Mouse (Mus musculus): Measurements from ENCODE around the gene Ptpdc1. TPM values are rescaled to one million over a fixed set of nuclear protein-coding genes. Genes with fewer than 3 reads are reported as not detected.
A peak's percentile ranks its signal among the peaks of the same experiment; 100 is the strongest.

Gene Ptpdc1
- polyA plus RNA-seq, 1 experiment from 2014 or later = 20.5 TPM

DNA sequence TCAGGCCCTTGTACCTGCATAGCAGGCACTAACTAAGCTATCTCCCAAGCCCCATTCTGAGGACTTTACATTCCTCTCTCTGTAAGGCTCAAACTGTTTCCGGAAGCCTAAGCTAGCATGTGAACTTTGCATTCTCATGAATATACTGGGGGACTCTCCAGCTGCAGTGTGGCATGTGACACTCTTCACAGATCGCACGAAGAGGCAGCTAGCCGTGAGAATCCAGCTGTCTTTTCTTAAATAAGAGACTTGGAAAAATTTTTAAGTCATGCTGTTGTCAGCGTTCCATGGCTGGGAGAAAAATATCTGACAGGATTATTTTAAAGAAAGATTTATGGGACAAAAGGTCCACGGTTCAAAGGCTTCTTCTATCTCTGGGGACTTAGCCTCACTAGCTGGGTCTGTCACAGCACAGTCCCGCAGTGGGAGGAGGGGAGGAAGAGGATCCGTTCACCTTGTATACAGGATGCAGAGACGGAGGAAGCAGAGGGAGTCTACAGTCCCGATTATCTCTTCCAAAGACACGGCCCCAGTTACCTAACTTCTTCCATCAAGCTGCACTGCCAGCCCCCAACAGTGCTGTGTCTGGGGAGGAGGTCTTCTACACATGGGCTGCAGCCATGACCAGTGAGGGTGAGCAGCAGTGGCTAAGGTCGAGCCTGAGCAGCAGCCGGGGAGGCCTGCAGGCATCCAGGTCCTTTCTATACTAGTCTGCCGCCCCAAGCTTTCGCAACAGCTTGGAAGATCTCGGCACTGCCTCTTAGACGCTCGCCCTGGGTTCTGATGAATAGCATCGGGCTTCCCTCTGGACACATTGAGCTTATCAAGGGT, 51.7 kb downstream of the Ptpdc1 start:
- Histone ChIP-seq H3K27me3 (no peaks in the 10 kb centered on the region), H3K9me3 (no peaks in the 10 kb centered on the region), H3K27ac (0 out of 2 replicates have a peak overlapping the region, but pooled peaks have one; percentile 15), H3K9ac (peak overlapping the region; percentile 13; the same call in 1 of the 2 replicates), H3K4me3 (no peak overlapping the region), H3K36me3 (peaks cover 17% of the 10 kb centered on the region), H3K4me1 (peaks cover 21% of the 10 kb centered on the region), H3K4me2 (replicated peaks) (0 out of 2 replicates have a peak overlapping the region, but pooled peaks have one; percentile 11)
- ATAC-seq (ENCODE audit: low FRiP score, low read depth) = no peak
- 51% methylated on average over 19 of the region's 19 CpGs for WGBS

DNA sequence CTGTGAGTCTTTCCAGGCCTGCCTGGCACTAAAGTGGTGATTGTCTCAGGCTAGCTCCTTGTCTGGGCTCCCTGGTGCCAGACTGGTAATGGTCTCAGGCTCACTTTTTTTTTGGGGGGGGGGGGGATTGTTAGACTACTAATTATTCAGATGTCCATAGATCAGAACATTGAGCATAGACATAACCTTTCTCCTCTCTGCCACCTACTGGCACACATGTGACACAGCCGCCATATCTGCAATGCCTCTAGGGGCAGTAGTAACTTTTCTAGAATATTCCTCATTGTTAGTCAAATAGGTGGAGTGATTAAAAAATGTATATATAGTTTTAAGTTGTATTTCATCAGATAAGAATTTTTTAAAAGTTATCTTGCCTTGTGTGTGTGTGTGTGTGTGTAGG, 53.3 kb downstream of the Ptpdc1 start:
- H3K27ac ChIP-seq = no peak overlapping the region
- ATAC-seq (ENCODE audit: low FRiP score, low read depth) = no peak
- no peak overlapping the region for H3K4me3 ChIP-seq
- H3K9ac ChIP-seq = no peak overlapping the region
- peaks cover 23% of the 10 kb centered on the region for H3K4me1 ChIP-seq
- no peak overlapping the region for H3K4me2 ChIP-seq (replicated peaks)
- 85% methylated on average over 1 of the region's 1 CpGs for WGBS
- no peaks in the 10 kb centered on the region for H3K27me3 ChIP-seq
- no peaks in the 10 kb centered on the region for H3K9me3 ChIP-seq
- peaks cover 3% of the 10 kb centered on the region; the same call in 1 of the 2 replicates for H3K36me3 ChIP-seq

DNA sequence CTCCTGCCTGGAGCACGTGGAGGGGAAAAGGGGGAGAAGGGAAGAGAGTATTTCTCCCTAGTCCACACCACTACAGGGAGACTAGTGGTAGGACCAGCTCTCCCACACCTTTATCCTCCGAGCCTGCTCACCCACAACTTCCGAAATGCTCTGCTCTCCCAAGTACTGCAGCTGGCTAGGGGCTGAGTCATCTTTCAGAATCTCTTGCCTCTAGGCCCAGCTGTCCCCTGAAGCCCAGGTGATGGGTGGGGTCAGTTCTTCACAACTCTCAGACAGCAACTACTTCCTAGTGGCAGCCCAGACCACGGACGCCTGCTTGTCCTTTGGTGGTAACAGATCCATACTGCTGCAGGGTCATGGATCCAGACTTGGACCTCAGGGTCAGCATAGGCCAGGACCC, 54.2 kb downstream of the Ptpdc1 start:
- no peaks in the 10 kb centered on the region for H3K36me3 ChIP-seq
- H3K9me3 ChIP-seq = no peaks in the 10 kb centered on the region
- peaks cover 27% of the 10 kb centered on the region for H3K4me1 ChIP-seq
- 68% methylated on average over 5 of the region's 5 CpGs for WGBS
- no peak overlapping the region for H3K4me2 ChIP-seq (replicated peaks)
- no peak for ATAC-seq (ENCODE audit: low FRiP score, low read depth)
- H3K4me3 ChIP-seq = no peak overlapping the region
- H3K9ac ChIP-seq = no peak overlapping the region
- no peak overlapping the region for H3K27ac ChIP-seq
- no peaks in the 10 kb centered on the region for H3K27me3 ChIP-seq

DNA sequence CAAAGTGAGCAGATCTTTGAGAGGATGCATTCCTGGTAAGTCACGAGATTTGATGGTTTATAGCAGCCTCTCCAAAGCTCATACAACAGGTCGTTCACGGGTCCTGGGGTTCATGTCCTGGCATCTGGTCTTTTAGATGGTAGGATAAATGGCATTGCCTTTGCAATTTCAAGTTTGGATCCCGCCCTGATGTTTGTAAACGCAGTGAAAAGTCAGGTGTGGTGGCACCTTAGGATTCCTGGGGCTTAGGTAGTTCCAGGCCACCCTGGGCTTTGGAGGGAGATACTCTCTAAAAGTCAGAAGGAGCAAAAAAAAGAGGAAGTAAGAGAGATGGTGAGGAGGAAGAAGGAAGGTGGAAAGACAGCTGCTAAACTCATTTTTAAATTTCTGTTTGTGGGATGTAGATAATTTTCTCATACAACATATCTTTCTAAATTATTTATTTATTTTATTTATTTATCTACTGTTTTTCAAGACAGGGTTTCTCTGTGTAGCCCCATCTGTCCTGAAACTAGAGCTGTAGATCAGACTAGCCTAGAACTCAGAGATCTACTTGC, 55.8 kb downstream of the Ptpdc1 start:
- Histone ChIP-seq H3K4me3 (no peak overlapping the region), H3K27ac (no peak overlapping the region), H3K27me3 (no peaks in the 10 kb centered on the region), H3K9ac (no peak overlapping the region), H3K4me1 (peaks cover 34% of the 10 kb centered on the region), H3K9me3 (no peaks in the 10 kb centered on the region), H3K4me2 (replicated peaks) (no peak overlapping the region), H3K36me3 (no peaks in the 10 kb centered on the region)
- WGBS = 64% methylated on average over 5 of the region's 5 CpGs
- no peak for ATAC-seq (ENCODE audit: low FRiP score, low read depth)

DNA sequence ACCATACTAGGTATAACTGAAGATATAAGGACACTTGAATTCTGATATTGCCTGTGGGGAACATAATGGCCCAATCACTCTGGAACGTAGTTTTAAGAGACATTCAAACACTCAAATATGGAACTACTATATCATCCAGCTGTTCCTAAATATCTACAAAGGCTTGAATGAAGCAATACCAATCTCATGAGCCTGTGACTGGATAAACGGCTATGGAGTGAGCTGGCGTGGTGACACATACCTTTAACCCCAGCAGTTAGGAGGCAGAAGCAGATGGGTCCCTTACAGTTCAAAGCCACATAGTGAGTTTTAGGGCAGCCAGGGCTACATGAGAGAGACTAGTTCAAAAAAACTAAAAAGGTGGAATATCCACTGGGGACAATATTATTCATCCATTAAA, 57.8 kb downstream of the Ptpdc1 start:
- H3K4me1 ChIP-seq = peaks cover 21% of the 10 kb centered on the region
- H3K27ac ChIP-seq = no peak overlapping the region
- H3K9me3 ChIP-seq = no peaks in the 10 kb centered on the region
- H3K4me3 ChIP-seq = no peak overlapping the region
- 76% methylated on average over 3 of the region's 3 CpGs for WGBS
- ATAC-seq (ENCODE audit: low FRiP score, low read depth) = no peak
- no peaks in the 10 kb centered on the region for H3K27me3 ChIP-seq
- H3K4me2 ChIP-seq (replicated peaks) = no peak overlapping the region
- no peak overlapping the region for H3K9ac ChIP-seq
- H3K36me3 ChIP-seq = no peaks in the 10 kb centered on the region

DNA sequence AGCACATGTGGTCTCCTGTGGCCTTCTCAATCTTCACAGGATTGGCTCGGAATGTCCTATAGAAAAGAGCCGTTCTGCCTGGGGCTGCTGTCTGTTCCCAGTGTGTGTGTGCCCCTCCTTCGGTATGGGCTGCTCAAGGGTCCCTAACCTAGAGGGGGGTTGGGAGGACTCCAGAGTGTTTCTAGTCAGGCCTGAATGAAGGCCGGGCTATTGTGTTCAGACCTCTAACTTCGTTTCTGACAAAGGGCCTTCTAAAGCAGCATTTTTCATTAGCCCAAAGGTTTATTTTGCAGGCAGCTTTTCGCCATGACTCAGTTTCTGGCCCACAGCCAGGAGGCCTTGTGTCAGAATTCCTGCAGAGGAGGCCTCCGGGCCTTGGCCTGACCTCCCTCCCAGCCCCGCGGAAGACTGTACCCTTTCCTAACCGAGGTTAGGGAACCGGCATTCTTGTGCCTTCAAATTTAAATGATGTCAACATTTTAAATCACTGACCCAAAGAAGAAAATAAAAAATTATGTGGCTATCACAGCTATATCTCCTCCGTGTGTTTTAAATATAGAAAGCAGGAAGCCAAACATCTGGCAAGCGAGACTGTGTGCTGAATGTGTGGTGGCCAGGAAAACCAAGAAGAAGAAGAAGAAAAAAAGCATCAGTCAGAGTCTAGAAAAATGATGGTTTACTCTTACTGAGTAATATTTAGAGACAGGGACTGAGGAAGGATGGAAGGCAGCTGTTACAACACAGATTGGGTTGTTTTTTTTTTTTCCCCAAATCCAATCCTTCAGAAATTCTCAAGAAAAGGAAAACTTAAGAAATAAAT, 59.1 kb downstream of the Ptpdc1 start:
- Histone ChIP-seq H3K36me3 (no peaks in the 10 kb centered on the region), H3K9me3 (no peaks in the 10 kb centered on the region), H3K27ac (peak overlapping the region; percentile 98), H3K4me2 (replicated peaks) (peak overlapping the region; percentile 38), H3K27me3 (no peaks in the 10 kb centered on the region), H3K9ac (peak overlapping the region; percentile 53), H3K4me3 (no peak overlapping the region), H3K4me1 (peaks cover 21% of the 10 kb centered on the region)
- 11% methylated on average over 13 of the region's 13 CpGs for WGBS
- peak; percentile 85 for ATAC-seq (ENCODE audit: low FRiP score, low read depth)

DNA sequence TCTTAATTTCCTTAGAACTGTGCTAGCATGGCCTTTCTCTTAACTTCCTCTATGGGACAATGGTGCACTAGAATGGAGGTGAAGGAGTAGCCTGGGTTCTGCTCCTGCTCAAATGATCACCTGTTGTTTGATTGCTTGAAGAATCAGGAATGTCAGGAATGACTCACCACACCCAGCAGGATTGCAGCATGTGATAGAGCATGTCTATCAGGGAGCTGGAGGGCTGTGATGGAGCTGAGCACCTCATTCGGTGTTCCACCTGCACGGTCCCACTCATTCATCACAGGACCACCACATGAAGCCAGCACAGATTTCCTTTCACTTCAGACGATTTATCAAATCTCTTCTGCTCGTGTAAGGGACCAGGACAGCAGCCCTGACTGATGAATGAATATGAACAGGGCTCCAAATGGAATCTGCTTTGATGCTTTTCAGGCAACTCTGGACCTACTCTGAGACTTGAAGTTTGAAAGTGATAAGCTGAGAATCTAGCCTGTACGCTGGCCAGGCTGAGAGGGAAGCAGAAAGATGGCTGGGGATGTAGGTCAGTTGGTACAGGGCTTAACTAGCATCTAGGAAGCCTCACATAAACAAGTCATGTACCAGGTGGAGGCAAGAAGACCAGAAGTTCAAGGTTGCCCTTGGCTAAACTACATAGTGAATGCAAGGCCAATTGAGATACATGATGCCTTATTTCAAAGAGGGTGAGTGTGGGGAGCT, 60.4 kb downstream of the Ptpdc1 start:
- WGBS = 88% methylated on average over 5 of the region's 5 CpGs
- no peak overlapping the region for H3K9ac ChIP-seq
- peaks cover 21% of the 10 kb centered on the region for H3K4me1 ChIP-seq
- H3K36me3 ChIP-seq = no peaks in the 10 kb centered on the region
- no peak overlapping the region for H3K4me2 ChIP-seq (replicated peaks)
- peak overlapping the region; percentile 98 for H3K27ac ChIP-seq
- no peak overlapping the region for H3K4me3 ChIP-seq
- ATAC-seq (ENCODE audit: low FRiP score, low read depth) = no peak
- no peaks in the 10 kb centered on the region for H3K27me3 ChIP-seq
- H3K9me3 ChIP-seq = no peaks in the 10 kb centered on the region

DNA sequence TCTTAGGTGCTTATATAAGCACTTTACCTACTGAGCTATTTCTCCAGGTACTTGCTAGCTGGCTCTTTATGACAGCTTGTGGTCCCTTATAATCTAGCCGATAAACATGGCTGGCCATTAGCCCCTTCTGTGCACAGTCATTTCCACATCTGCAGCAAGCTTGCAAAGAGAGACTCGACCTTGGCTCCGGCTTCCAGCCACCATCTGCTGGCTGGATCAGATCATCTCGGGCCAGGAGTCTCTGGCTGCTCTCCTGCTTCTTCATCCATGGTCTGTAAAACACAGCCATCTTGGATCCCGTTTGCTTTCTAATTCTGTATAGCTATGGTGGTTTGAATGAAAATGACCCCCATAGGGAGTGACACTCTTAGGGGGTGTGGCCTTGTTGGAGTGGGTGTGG, 63.1 kb downstream of the Ptpdc1 start:
- WGBS = 82% methylated on average over 5 of the region's 5 CpGs
- no peak for ATAC-seq (ENCODE audit: low FRiP score, low read depth)

DNA sequence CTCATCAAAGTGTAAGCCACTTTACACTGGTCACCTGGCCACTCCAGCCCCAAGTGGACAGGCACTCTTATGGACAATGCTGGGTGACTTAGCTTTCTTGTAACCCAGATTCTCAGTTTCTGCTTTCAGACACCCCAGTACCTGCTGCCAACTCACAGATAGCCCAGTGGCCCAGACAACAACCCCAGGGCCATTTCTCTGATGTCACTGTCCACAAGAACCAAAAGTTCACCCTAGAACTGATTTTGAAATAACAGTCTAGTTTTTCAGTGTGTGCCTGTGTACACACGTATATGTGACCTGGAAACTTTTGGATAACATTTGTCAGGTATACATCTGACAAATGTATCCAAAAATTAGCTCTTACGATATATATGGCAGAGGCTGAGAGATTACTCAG, 64.0 kb downstream of the Ptpdc1 start:
- ATAC-seq (ENCODE audit: low FRiP score, low read depth) = no peak
- Histone ChIP-seq H3K9ac (no peak overlapping the region), H3K27ac (no peak overlapping the region), H3K4me1 (peaks cover 13% of the 10 kb centered on the region), H3K4me2 (replicated peaks) (no peak overlapping the region), H3K4me3 (no peak overlapping the region), H3K36me3 (no peaks in the 10 kb centered on the region), H3K9me3 (no peaks in the 10 kb centered on the region), H3K27me3 (no peaks in the 10 kb centered on the region)
- 85% methylated on average over 2 of the region's 2 CpGs for WGBS

More for the DNA sequence above, 63.1 kb downstream of the Ptpdc1 start:
- Histone ChIP-seq H3K27me3 (no peaks in the 10 kb centered on the region), H3K4me3 (no peak overlapping the region), H3K9ac (no peak overlapping the region), H3K4me2 (replicated peaks) (no peak overlapping the region), H3K9me3 (no peaks in the 10 kb centered on the region), H3K4me1 (peaks cover 15% of the 10 kb centered on the region), H3K27ac (no peak overlapping the region), H3K36me3 (no peaks in the 10 kb centered on the region)

DNA sequence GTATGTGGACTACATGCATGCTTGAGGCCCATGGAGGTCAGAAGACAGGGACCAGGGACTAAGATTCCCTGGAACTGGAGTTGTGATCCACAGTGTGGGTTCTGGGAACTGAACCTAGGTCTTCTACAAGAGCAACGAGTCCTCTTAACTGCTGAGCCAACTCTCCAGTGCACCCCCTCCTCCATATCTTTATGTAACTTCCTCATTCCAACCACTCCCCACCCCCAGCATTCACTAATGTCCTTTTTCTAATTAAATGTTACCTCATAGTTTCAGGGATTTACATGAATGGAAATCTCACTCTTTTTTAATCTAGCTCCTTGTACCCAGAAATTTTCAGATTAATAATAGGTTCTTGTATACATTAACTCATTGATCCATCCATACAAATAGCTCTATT, 69.5 kb downstream of the Ptpdc1 start:
- H3K4me1 ChIP-seq = peaks cover 13% of the 10 kb centered on the region
- no peak overlapping the region for H3K9ac ChIP-seq
- no peak overlapping the region for H3K4me2 ChIP-seq (replicated peaks)
- ATAC-seq (ENCODE audit: low FRiP score, low read depth) = no peak
- WGBS = 76% methylated on average over 1 of the region's 1 CpGs
- H3K9me3 ChIP-seq = no peaks in the 10 kb centered on the region
- no peak overlapping the region for H3K4me3 ChIP-seq
- no peaks in the 10 kb centered on the region for H3K36me3 ChIP-seq
- no peak overlapping the region for H3K27ac ChIP-seq
- no peaks in the 10 kb centered on the region for H3K27me3 ChIP-seq

DNA sequence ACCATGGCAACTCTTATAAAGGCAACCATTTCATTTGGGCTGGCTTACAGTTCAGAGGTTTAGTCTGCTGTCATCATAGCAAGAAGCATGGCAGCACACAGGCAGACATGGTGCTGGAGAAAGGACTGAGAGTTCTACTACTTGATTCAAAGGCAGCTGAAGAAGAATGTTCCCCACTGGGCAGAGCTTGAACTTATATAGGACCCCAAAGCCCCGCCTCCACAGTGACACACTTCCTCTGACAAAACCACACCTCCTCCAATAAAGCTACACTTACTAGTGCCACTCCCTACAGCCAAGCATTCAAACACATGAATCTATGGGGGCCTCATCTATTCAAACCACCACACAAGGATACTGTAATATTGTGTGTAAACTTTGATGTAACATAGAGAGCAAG, 70.9 kb downstream of the Ptpdc1 start:
- WGBS = 87% methylated on average over 1 of the region's 1 CpGs
- no peak overlapping the region for H3K4me2 ChIP-seq (replicated peaks)
- H3K4me1 ChIP-seq = peaks cover 13% of the 10 kb centered on the region

More for the DNA sequence above, 70.9 kb downstream of the Ptpdc1 start:
- no peaks in the 10 kb centered on the region for H3K9me3 ChIP-seq
- no peaks in the 10 kb centered on the region for H3K27me3 ChIP-seq
- no peaks in the 10 kb centered on the region for H3K36me3 ChIP-seq
- no peak for ATAC-seq (ENCODE audit: low FRiP score, low read depth)
- no peak overlapping the region for H3K27ac ChIP-seq
- no peak overlapping the region for H3K9ac ChIP-seq
- H3K4me3 ChIP-seq = no peak overlapping the region
